Mouse (Mus musculus) megakaryocyte, embryonic 14.5 days (primary cell): Measurements from ENCODE around the gene Cd33.

ENCODE experiments used
- FLI1 ChIP-seq: IDR thresholded peaks from 2 replicates; pipeline ENCODE4 v1.6.1; 2012; ENCODE audit warnings: low read length, inconsistent platforms, mixed read lengths
- GATA1 ChIP-seq: IDR thresholded peaks from 3 replicates; pipeline ENCODE4 v1.6.1; 2012; ENCODE audit warnings: mixed read lengths, low read length, inconsistent platforms, borderline replicate concordance

DNA sequence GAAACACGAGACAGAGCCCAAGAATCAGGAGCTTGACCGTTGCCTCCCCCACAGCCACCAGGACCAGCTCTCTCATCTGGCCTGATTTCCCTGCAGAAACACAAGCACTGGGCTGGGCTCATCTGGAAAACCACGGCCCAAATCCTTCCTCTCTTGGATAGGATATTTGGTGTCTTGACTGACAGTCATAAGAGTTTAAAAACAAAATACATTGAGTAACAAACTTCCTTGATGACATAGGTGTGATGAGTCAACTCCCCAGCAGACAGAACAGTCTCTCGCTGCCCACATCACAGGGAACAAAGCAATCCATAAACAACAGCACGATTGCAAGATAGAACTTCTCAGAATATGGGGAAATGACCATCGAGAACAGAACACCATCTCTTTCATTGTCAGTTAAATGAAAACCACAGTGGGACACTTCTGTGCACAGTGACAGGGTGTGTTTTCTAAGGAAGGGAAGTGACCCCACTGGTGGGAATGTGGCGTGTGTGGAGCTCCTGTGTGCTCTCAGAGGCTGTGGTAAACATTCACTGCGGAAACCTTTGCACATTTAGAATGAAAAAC is 13.9 kb downstream of the Cd33 start:
- TF ChIP-seq GATA1 (no peak), FLI1 (no peak)
